Mouse (Mus musculus): Measurements from ENCODE around the gene Rptor.

GRCm38 (mm10) chr11:119564383-119564782 is 38.3 kb upstream of the Rptor start:
- TF ChIP-seq CTCF (IDR thresholded peaks at IDR 0.05; ENCODE audit: insufficient read depth, low read length), result no peak
- TF ChIP-seq POLR2A (IDR thresholded peaks at IDR 0.05; ENCODE audit: borderline replicate concordance, extremely low read depth, low read depth, low read length), result no peak
